Mouse (Mus musculus) neural tube, embryonic 12.5 days (tissue): ENCODE data around the gene Dnah6. TPM values are rescaled to one million over a fixed set of nuclear protein-coding genes. Genes with fewer than 3 reads are reported as not detected.

ENCODE experiments used
- ATAC-seq: fragments of 200-750 bp; cut with Nextera tagmentation; 2 replicates; pipeline ENCODE4 v1.8.0; 2017; ENCODE audit warnings: low read depth, mild to moderate bottlenecking, moderate TSS enrichment, moderate library complexity; ENCODE audit not compliant: low FRiP score
- H3K27ac ChIP-seq: fragments of 300-500 bp; sonication (generic); 2 replicates; pipeline ENCODE4 v1.5.1; 2016
- H3K27me3 ChIP-seq: fragments of 300-500 bp; sonication (generic); replicated peaks from 2 replicates; pipeline ENCODE4 v1.6.1; 2016; ENCODE audit warnings: mild to moderate bottlenecking
- H3K36me3 ChIP-seq: fragments of 300-500 bp; sonication (generic); 2 replicates; pipeline ENCODE4 v1.6.1; 2016; ENCODE audit warnings: mild to moderate bottlenecking
- H3K4me1 ChIP-seq: fragments of 300-500 bp; sonication (generic); 2 replicates; pipeline ENCODE4 v1.6.1; 2016
- H3K4me2 ChIP-seq: fragments of 300-500 bp; sonication (generic); replicated peaks from 2 replicates; pipeline ENCODE4 v1.6.1; 2016; ENCODE audit warnings: mild to moderate bottlenecking
- H3K4me3 ChIP-seq: fragments of 300-500 bp; sonication (generic); 2 replicates; pipeline ENCODE4 v1.5.1; 2016
- H3K9ac ChIP-seq: fragments of 300-500 bp; sonication (generic); 2 replicates; pipeline ENCODE4 v1.6.1; 2016; ENCODE audit warnings: mild to moderate bottlenecking
- H3K9me3 ChIP-seq: fragments of 300-500 bp; sonication (generic); 2 replicates; pipeline ENCODE4 v1.6.1; 2016; ENCODE audit warnings: mild to moderate bottlenecking
- WGBS: fragments of 180-500 bp; shearing (Covaris S2); methylation state at CpG from one replicate; pipeline ENCODE4 v1.1.7; 2016; 5-methylcytosine and 5-hydroxymethylcytosine counted together
- polyA plus RNA-seq: library from polyadenylated mRNA; unstranded; fragments of >200 nt; fragmentation: Nextera tagmentation; extraction: Ambion mirVana; gene quantifications from 2 replicates; pipeline ENCODE4 v1.2.1, GENCODE M21; 2016

Gene Dnah6
- polyA plus RNA-seq, 1 experiment from 2014 or later: 0.05 TPM

DNA sequence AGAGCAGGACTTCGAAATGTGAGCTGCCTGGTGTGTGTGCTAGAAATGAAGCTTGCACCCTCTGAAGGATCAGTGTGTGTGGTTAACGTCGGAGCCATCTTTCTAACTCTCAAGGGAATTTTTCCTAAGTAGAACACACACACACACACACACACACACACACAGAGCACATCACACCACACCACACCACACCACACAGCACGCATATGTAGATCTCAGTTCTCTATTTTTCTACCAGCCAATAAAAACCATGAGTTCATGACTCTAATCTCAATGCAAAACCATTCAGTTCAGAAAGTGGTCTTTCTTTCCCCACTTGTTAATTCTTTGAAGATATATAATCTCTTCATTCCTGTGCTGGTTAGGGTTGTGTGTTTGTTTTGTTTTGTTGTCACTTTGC is 39.4 kb downstream of the Dnah6 start:
- no peak for ATAC-seq
- no peak overlapping the region for H3K4me3 ChIP-seq
- H3K27me3 ChIP-seq: no peaks in the 10 kb centered on the region
- H3K9ac ChIP-seq: no peak overlapping the region
- no peak overlapping the region for H3K27ac ChIP-seq
- no peaks in the 10 kb centered on the region for H3K9me3 ChIP-seq
- no peaks in the 10 kb centered on the region for H3K36me3 ChIP-seq
- H3K4me2 ChIP-seq: no peak overlapping the region
- no peaks in the 10 kb centered on the region for H3K4me1 ChIP-seq
- 76% methylated on average over 4 of the region's 4 CpGs for WGBS

DNA sequence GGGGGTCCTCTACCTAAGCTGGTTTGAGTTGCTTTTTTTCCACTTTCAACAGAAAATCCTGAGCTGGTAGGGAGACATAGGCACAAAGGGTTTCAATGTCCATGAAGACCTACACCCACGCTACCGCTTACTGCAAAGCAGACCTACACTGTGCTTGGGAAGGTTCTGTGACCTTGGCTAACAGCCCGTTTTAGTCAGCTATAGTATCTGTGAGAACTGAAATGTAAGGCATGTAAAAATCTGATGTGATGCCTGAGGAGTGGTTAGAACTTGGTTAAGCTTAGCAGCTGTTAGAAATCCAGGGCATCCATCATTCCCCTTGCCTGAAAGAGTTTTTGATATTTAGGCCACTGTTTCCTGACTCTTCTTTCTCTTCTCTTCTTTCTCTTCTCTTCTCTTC is 46.3 kb downstream of the Dnah6 start:
- Histone ChIP-seq H3K4me1 (no peaks in the 10 kb centered on the region), H3K36me3 (no peaks in the 10 kb centered on the region), H3K27me3 (no peaks in the 10 kb centered on the region), H3K9me3 (no peaks in the 10 kb centered on the region), H3K27ac (no peak overlapping the region), H3K4me2 (no peak overlapping the region), H3K9ac (no peak overlapping the region), H3K4me3 (no peak overlapping the region)
- ATAC-seq: no peak
- WGBS: 89% methylated on average over 3 of the region's 3 CpGs

DNA sequence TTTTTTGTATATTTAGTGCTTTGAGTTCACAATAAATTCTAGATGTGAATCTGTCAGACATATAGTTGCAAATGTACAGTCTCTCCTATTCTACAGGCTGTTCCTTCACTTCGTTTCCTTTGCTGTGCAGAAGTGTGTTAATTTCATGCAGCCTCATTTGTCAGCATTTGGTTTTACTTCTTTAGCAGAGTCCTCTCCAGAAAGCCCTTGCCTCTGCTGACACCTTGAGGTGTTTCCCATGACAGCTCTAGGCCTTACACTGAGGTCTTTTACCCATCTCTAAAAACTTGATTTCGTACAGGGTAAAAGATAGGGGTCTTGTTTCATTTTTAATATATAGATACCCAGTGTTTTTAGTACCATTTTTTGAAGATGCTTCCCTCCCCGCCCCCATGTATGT is 54.2 kb downstream of the Dnah6 start:
- Histone ChIP-seq H3K4me2 (no peak overlapping the region), H3K9ac (no peak overlapping the region), H3K4me3 (no peak overlapping the region), H3K9me3 (no peaks in the 10 kb centered on the region), H3K27ac (no peak overlapping the region), H3K4me1 (no peaks in the 10 kb centered on the region), H3K36me3 (no peaks in the 10 kb centered on the region), H3K27me3 (no peaks in the 10 kb centered on the region)
- WGBS: 88% methylated on average over 3 of the region's 3 CpGs
- ATAC-seq: no peak

DNA sequence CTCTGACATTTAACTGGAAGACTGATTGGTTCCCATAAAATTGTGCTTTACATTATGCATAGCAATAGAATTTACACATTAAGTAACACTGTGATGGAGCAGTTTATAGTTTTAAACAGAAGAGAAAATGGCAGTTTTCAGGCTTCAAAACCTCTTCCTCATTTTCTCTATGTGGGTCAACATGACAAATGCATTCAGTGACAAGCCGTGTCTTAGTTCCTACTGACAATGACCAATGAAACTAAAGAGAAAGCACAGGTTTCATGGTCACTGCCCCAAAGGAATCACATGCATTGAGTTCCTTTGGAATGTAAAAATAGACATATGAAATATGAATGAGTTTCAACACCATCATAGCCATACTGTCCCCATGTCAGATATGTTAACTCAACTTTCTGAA is 58.5 kb downstream of the Dnah6 start:
- H3K4me1 ChIP-seq: no peaks in the 10 kb centered on the region
- no peak overlapping the region for H3K9ac ChIP-seq
- no peaks in the 10 kb centered on the region for H3K9me3 ChIP-seq
- H3K27me3 ChIP-seq: no peaks in the 10 kb centered on the region
- no peak overlapping the region for H3K27ac ChIP-seq
- ATAC-seq: no peak
- no peak overlapping the region for H3K4me2 ChIP-seq
- H3K4me3 ChIP-seq: no peak overlapping the region
- 75% methylated on average over 1 of the region's 1 CpGs for WGBS
- H3K36me3 ChIP-seq: no peaks in the 10 kb centered on the region

DNA sequence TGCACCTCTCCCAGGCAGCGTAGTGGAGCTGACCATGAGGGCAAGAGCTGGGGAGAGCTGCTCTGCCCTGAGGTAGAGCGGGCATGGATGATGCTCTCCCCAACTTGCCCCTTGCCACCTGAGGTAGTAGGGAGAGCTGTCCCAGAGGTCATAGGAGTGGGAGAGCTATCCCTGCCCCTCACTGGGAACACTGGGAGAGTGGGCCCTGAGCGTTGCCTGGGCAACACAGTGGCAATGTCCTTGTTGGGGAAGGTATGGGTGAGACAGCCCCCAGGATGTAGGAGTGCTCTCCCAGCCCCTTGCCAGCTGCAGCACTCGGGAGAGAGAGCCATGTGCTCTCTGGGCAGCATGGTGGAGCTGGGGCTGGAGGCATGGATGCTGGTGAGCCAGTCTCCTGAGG is 60.1 kb downstream of the Dnah6 start:
- no peak for ATAC-seq
- no peak overlapping the region for H3K4me3 ChIP-seq
- H3K27me3 ChIP-seq: no peaks in the 10 kb centered on the region
- H3K36me3 ChIP-seq: no peaks in the 10 kb centered on the region
- no peaks in the 10 kb centered on the region for H3K9me3 ChIP-seq
- 86% methylated on average over 4 of the region's 4 CpGs for WGBS
- no peaks in the 10 kb centered on the region for H3K4me1 ChIP-seq
- no peak overlapping the region for H3K27ac ChIP-seq
- H3K4me2 ChIP-seq: no peak overlapping the region
- H3K9ac ChIP-seq: no peak overlapping the region

DNA sequence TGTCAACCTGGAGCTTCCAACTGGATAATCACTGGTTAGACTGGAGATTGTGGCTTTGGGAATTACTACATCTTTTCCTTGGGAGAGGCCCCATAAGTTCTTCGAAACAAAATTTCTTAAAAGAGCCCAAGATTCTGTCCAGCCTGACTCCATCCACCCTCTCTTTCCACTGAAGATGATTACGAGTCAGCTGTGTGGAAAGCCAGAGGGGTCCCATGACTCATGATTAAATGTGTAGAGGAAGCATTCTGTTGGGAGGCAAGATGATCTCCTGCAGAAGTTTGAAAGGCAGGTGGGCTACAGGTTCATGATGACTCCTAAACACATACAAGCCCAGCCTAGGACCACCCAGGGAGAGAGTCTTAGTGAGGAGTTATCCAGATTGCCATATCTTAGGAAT is 66.0 kb downstream of the Dnah6 start:
- Histone ChIP-seq H3K4me3 (no peak overlapping the region), H3K9ac (no peak overlapping the region), H3K36me3 (no peaks in the 10 kb centered on the region), H3K9me3 (no peaks in the 10 kb centered on the region), H3K4me2 (no peak overlapping the region), H3K4me1 (no peaks in the 10 kb centered on the region), H3K27me3 (no peaks in the 10 kb centered on the region), H3K27ac (no peak overlapping the region)
- 83% methylated on average over 2 of the region's 2 CpGs for WGBS
- no peak for ATAC-seq

DNA sequence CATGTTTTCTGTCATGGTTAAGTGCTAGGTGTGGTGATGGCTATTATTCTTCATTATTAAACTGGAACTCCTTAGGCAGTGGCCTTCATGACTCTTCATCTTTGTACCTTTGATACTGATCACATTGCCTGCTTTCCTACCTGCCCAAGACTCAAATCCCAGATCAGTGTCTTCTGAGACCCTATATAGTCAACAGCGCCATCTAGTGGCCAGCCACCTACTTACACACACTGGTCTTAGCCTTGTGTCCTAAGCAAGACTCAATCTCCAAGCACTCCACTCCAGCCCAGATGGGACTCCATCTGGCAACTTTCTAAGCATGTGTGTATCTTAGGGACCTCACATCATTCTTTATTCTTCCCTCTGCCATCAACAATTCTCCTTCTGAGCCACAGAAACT is 67.8 kb downstream of the Dnah6 start:
- 3% methylated on average over 1 of the region's 1 CpGs for WGBS
- no peaks in the 10 kb centered on the region for H3K27me3 ChIP-seq
- no peak overlapping the region for H3K4me3 ChIP-seq
- no peak overlapping the region for H3K4me2 ChIP-seq
- H3K4me1 ChIP-seq: no peaks in the 10 kb centered on the region
- H3K36me3 ChIP-seq: no peaks in the 10 kb centered on the region
- H3K27ac ChIP-seq: no peak overlapping the region
- H3K9ac ChIP-seq: no peak overlapping the region
- ATAC-seq: peak; percentile 72
- no peaks in the 10 kb centered on the region for H3K9me3 ChIP-seq

DNA sequence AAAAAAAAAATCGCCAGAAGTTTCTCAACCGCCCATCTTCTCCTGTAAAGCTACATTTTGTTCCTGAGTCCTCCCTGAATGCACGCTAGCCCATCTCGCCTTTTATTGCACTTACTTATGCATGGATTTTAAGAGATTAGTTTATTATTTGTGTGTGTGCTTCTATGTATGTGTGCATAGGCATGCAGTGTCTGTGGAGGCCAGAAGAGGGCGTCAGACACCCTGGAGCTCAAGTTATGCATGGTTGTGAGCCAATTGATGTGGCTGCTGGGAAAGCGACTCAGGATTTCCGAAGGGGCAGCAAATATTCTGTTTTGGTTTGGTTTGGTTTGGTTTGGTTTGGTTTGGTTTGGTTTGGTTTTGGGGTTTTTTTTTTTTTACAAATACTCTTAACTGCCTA is 78.0 kb downstream of the Dnah6 start:
- no peak overlapping the region for H3K27ac ChIP-seq
- no peak for ATAC-seq
- H3K9me3 ChIP-seq: no peaks in the 10 kb centered on the region
- no peaks in the 10 kb centered on the region for H3K36me3 ChIP-seq
- H3K9ac ChIP-seq: no peak overlapping the region
- H3K4me3 ChIP-seq: no peak overlapping the region
- no peaks in the 10 kb centered on the region for H3K27me3 ChIP-seq
- no peak overlapping the region for H3K4me2 ChIP-seq
- WGBS: 91% methylated on average over 7 of the region's 7 CpGs
- no peaks in the 10 kb centered on the region for H3K4me1 ChIP-seq

DNA sequence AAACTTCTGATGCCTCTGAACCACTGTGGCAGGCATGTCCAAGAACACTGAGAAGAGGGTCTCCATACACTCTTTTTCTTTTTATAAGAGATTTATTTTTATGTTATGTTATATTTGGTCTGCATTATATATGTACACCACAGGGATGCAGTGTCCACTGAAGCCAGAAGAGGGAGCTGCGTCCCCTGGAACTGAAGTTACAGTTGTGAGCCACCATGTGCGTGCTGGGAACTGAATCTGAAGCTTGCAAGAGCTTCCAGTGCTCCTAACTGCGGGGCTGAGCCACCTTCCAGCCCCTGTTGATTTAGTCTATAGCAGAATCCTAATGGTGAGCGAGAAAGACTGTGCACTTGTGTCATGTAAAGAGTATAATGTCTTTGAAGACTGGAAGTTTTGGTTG is 78.7 kb downstream of the Dnah6 start:
- H3K4me3 ChIP-seq: no peak overlapping the region
- H3K4me2 ChIP-seq: no peak overlapping the region
- 85% methylated on average over 4 of the region's 4 CpGs for WGBS
- no peak overlapping the region for H3K27ac ChIP-seq
- no peaks in the 10 kb centered on the region for H3K27me3 ChIP-seq
- H3K36me3 ChIP-seq: no peaks in the 10 kb centered on the region
- H3K4me1 ChIP-seq: no peaks in the 10 kb centered on the region
- H3K9ac ChIP-seq: no peak overlapping the region
- ATAC-seq: no peak
- no peaks in the 10 kb centered on the region for H3K9me3 ChIP-seq

DNA sequence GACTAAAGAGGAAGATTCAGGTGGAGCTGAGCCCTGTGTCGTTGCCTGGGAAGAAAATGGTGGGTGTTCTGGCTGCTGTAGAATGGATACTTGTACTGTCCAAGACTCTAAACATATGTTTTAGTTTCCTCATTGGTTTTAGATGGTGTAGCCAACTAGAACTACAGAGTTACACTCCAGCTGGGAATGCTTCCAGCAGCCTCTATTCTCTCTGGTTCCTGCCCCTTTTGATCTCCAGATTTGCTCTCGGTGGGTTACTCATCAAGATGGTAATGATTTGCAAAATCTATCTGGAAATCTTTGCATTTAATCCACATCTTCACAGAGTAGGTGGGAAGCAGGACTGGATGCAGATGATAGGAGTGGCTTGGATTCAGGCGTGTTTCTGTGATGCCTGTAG is 80.6 kb downstream of the Dnah6 start:
- H3K36me3 ChIP-seq: no peaks in the 10 kb centered on the region
- H3K27ac ChIP-seq: no peak overlapping the region
- no peaks in the 10 kb centered on the region for H3K4me1 ChIP-seq
- no peak overlapping the region for H3K4me2 ChIP-seq
- H3K9ac ChIP-seq: no peak overlapping the region
- no peaks in the 10 kb centered on the region for H3K27me3 ChIP-seq
- H3K9me3 ChIP-seq: no peaks in the 10 kb centered on the region
- no peak overlapping the region for H3K4me3 ChIP-seq
- WGBS: 78% methylated on average over 3 of the region's 3 CpGs
- no peak for ATAC-seq

DNA sequence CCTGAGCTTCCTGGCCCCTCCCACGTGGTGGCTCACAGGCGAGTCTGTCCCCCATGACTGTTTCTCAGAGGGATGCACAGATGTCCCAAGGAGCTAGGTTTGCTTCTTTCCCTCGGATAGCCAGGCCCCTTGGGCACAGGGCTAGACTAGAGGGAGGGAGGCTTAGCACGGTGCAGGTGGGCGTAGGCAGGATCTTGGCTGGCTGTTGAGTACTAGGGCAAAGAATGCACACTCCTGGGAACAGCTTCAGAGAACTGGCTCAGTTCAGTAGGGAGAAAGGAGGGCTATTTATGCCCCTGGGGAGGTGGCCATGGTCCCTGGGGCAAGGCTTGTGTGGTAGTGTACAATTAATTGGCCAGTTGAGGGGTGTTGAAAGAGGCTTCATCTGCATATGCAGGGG is 88.7 kb downstream of the Dnah6 start:
- no peaks in the 10 kb centered on the region for H3K36me3 ChIP-seq
- no peak overlapping the region for H3K9ac ChIP-seq
- H3K4me2 ChIP-seq: no peak overlapping the region
- ATAC-seq: no peak
- no peaks in the 10 kb centered on the region for H3K9me3 ChIP-seq
- H3K27ac ChIP-seq: no peak overlapping the region
- no peak overlapping the region for H3K4me3 ChIP-seq
- no peaks in the 10 kb centered on the region for H3K4me1 ChIP-seq
- no peaks in the 10 kb centered on the region for H3K27me3 ChIP-seq
- 56% methylated on average over 5 of the region's 5 CpGs for WGBS

DNA sequence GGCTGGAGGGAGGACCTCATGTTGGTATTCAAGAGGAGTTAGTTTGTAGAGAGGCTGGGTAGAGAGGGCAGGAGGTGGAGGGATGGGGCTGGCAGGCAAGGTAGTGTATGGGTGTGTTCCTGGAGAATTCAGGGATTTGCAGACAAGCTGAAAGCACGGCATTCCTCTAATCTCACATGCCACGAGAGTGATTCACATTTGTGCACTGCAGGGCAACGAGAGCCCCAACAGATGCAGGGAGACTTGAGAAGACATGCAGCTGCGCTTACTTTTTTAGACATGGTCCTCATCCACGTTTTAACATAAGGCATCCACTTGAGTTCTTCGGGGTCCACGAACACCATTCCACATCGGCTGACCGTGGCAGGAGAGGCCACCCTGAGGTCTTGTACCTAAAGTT is 93.9 kb downstream of the Dnah6 start:
- Histone ChIP-seq H3K4me2 (no peak overlapping the region), H3K9ac (no peak overlapping the region), H3K27ac (no peak overlapping the region), H3K27me3 (no peaks in the 10 kb centered on the region), H3K4me1 (no peaks in the 10 kb centered on the region), H3K9me3 (no peaks in the 10 kb centered on the region), H3K4me3 (no peak overlapping the region), H3K36me3 (no peaks in the 10 kb centered on the region)
- no peak for ATAC-seq
- WGBS: 87% methylated on average over 9 of the region's 9 CpGs

DNA sequence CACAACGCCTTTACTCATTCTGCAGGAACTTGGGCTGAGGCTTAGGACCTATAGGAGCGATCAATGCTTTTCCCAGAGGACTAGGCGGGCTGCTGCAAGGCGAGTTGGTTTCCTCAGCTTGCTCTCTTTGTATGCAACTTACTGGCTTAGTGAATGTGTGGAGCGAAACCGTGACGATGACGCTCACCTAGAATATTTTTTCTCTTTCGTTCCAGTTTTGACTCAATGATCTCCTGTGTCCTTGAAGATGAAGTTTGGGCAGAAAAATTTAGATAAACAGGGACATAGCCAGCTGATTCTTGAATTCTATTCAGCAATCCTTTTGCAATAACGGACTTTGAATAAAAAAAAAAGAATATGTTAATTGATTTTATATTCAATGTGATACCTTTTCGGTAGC is 101.1 kb downstream of the Dnah6 start:
- Histone ChIP-seq H3K27ac (no peak overlapping the region), H3K4me2 (no peak overlapping the region), H3K9ac (no peak overlapping the region), H3K9me3 (no peaks in the 10 kb centered on the region), H3K27me3 (no peaks in the 10 kb centered on the region), H3K36me3 (no peaks in the 10 kb centered on the region), H3K4me3 (no peak overlapping the region), H3K4me1 (no peaks in the 10 kb centered on the region)
- WGBS: 88% methylated on average over 11 of the region's 11 CpGs
- ATAC-seq: no peak

DNA sequence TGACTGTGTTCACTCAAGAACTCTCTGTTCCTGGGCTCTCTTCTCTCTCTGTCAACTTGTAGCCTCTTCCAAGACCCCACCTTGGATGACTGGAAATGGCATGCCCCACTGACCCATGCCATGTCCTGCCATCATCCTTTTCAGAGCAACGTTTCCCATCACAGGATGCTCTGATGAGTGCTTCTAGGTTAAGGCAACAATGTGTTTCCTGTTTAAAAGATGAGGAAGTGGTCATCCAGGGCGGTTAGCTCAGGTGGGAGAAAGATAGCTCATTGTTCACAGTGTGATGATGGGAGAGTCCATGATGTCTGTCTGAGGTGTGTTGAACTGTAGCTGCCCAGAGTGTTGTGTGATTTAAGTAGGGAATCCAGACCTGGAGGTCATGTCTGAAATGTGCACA is 107.6 kb downstream of the Dnah6 start:
- no peak overlapping the region for H3K9ac ChIP-seq
- no peak overlapping the region for H3K4me2 ChIP-seq
- H3K4me1 ChIP-seq: no peaks in the 10 kb centered on the region
- no peaks in the 10 kb centered on the region for H3K36me3 ChIP-seq
- ATAC-seq: no peak
- no peaks in the 10 kb centered on the region for H3K27me3 ChIP-seq
- H3K4me3 ChIP-seq: no peak overlapping the region
- no peak overlapping the region for H3K27ac ChIP-seq
- H3K9me3 ChIP-seq: no peaks in the 10 kb centered on the region
- WGBS: 76% methylated on average over 2 of the region's 2 CpGs
